8 mouse cellular contexts compared by ENCODE assay signal in the genomic region with DNA sequence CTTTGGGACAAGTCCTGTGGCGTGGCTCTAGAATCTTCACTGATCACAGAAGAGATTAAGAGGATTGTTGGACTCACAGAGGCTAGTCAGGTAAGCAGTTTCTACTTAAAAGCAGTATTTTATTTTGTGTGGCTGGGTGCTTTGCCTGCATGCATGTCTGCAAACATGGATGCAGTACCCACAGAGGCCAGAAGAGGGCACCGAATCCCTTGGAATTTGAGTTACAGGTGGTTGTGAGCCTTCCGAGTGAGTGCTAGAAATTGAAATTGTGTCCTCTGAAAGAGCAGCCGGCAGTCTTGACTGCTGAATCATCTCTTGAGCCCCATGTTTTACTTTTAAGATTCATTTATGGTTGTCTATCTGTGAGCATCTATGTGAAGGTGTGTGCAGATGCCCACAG. TPM values are rescaled to one million over a fixed set of nuclear protein-coding genes. Genes with fewer than 3 reads are reported as not detected.
DNase-seq lines count a peak whose midpoint lies in the region; ATAC-seq and TF ChIP-seq lines count a peak whose summit lies in the region.
"Had no signal": no experiment of that assay in that cellular context is flagged by ENCODE, and none has a peak within 500 bp of the region (broad histone marks: within the 10 kb centered on the region; RNA-seq: fewer than 3 reads in every experiment).

No protein-coding gene starts in this region.

- no peak; the same call in 1 of the 2 replicates for ATAC-seq in G1E (ENCODE audit: extremely low read depth, insufficient number of reproducible peaks, low FRiP score, poor library complexity, severe bottlenecking)

- TF ChIP-seq POLR2A in lung, adult 2 months (IDR thresholded peaks at IDR 0.05; ENCODE audit: borderline replicate concordance, extremely low read depth, low read depth, low read length): no peak

- H3K9me3 ChIP-seq in G1E (replicated peaks): no peaks in the 10 kb centered on the region

- no peaks in the 10 kb centered on the region for H3K27me3 ChIP-seq in G1E (ENCODE audit: insufficient read depth, low read length)

- DNase-seq in layer of hippocampus, adult 9-10 months (ENCODE audit: low spot score): peak; percentile 16
- DNase-seq in layer of hippocampus, postnatal 36 days: no peak
- no peak for DNase-seq in G1E (ENCODE audit: low spot score)
- DNase-seq in adrenal gland, postnatal 25 days: peak; percentile 64
- peak; percentile 74 for DNase-seq in gastrocnemius, postnatal 10 days
- DNase-seq in lung, adult 2 months: peak; percentile 65
- DNase-seq in spleen, adult 18-20 months: peak; percentile 51 to 75

- WGBS in lung, adult 2 months: 68% methylated on average over 4 of the region's 4 CpGs

- peak; percentile 65 for TF ChIP-seq CTCF in G1E (IDR thresholded peaks at IDR 0.05; ENCODE audit: low read depth, low read length)
- peak; percentile 68 for TF ChIP-seq CTCF in lung, adult 2 months (IDR thresholded peaks at IDR 0.05; ENCODE audit: insufficient read depth, low read length)

- no peak overlapping the region for H3K4me3 ChIP-seq in G1E (ENCODE audit: low read depth, low read length)
- no peak overlapping the region for H3K4me3 ChIP-seq in lung, adult 2 months (replicated peaks; ENCODE audit: extremely low read depth, low read depth, low read length)

- peaks cover 3% of the 10 kb centered on the region for H3K36me3 ChIP-seq in G1E (replicated peaks)

- H3K4me1 ChIP-seq in G1E (ENCODE audit: insufficient read depth, low read depth, low read length): peaks cover 14% of the 10 kb centered on the region
- H3K4me1 ChIP-seq in lung, adult 2 months (ENCODE audit: control insufficient read depth, insufficient read depth, low read length): peaks cover 2% of the 10 kb centered on the region; the same call in 1 of the 2 replicates

RNA-seq across cellular contexts. Expression of gene Rd3, which starts 18.3 kb away (rescaled TPM):
- under 1 TPM; 0.22 to 0.51 TPM for total RNA-seq in layer of hippocampus, postnatal 36 days (2021)
- not detected in 2 replicates for total RNA-seq in G1E (2014; fragmentation: Nextera tagmentation)
- 0.12 TPM in 1 of 2 replicates, not detected in the other for total RNA-seq in G1E (2017)
- not detected in 2 replicates for polyA plus RNA-seq in G1E (2012)
- 0.30 TPM in 1 of 2 replicates, not detected in the other for total RNA-seq in adrenal gland, postnatal 25 days (2021)
- total RNA-seq in gastrocnemius, postnatal 10 days (2021): under 1 TPM in 1 of 2 experiments, not detected in 1; 0.20 TPM
- polyA plus RNA-seq in lung, adult 2 months (2012; rRNA removed): 3.9 and 9.5 TPM in 2 replicates
- total RNA-seq: gastrocnemius, postnatal 4 days had no signal

Comparison
In these comparisons a context has a peak if more than half of its experiments do, and no peak if none do; other contexts are left out.
1. DNase-seq: peak in layer of hippocampus, adult 9-10 months (single experiment), adrenal gland, postnatal 25 days (single experiment), gastrocnemius, postnatal 10 days (single experiment), lung, adult 2 months (single experiment) and spleen, adult 18-20 months (2 of 2); none in layer of hippocampus, postnatal 36 days (0 of 2) and G1E (single experiment).